Mouse (Mus musculus): ENCODE results near the gene Cxcl10.

DNA sequence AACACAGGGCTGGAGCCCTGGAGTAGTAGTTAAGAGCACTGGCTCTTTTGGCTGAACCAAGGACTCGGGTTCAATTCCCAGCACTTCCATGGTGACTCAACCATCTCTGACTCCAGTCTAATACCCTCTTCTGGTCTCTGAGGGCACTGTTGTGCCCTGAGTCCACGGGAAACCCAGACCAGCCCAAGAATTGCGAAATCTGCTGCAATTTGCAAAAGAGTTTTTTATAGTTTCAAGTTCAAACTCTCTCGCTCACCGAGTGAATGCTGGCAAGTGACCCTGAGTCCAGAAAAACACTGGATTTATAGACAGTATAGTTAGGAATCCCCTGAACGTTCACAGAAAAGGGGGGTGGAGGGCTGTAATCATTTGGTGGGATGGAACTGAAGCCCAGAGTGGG lies 21.7 kb upstream of the Cxcl10 start:
- TF ChIP-seq ZC3H11A (IDR thresholded peaks at IDR 0.05; ENCODE audit: borderline replicate concordance, low read depth, low read length) = no peak
- TF ChIP-seq ZNF384 (IDR thresholded peaks at IDR 0.05; ENCODE audit: low read depth, low read length) = no peak
- TF ChIP-seq MAFK (IDR thresholded peaks at IDR 0.05; ENCODE audit: insufficient read depth, low read depth, low read length) = no peak
- TF ChIP-seq HCFC1 (IDR thresholded peaks at IDR 0.05; ENCODE audit: borderline replicate concordance, insufficient read depth, low read length) = no peak
- no peak for TF ChIP-seq CHD2 (IDR thresholded peaks at IDR 0.05; ENCODE audit: low read depth, low read length)
